Mouse (Mus musculus) heart, postnatal 0 days (tissue): Measurements from ENCODE around the gene Zfp940. TPM values are rescaled to one million over a fixed set of nuclear protein-coding genes. Genes with fewer than 3 reads are reported as not detected.

Experiments
- ATAC-seq: fragments of 200-750 bp; cut with Nextera tagmentation; 2 replicates; pipeline ENCODE4 v1.8.0; 2017; ENCODE audit warnings: low read depth, moderate number of reproducible peaks, moderate library complexity; ENCODE audit not compliant: insufficient read depth
- DNase-seq: peaks from one replicate; pipeline ENCODE4 v3.0.0-alpha.2; 2016; ENCODE audit warnings: low spot score
- H3K27ac ChIP-seq: fragments of 300-500 bp; sonication (generic); 2 replicates; pipeline ENCODE4 v1.5.1; 2014; ENCODE audit warnings: low read depth, mild to moderate bottlenecking
- H3K27me3 ChIP-seq: fragments of 300-500 bp; sonication (generic); 2 replicates; pipeline ENCODE4 v1.6.1; 2014; ENCODE audit warnings: low read length, mixed read lengths; ENCODE audit not compliant: control insufficient read depth, insufficient read depth
- H3K36me3 ChIP-seq: fragments of 300-500 bp; sonication (generic); replicated peaks from 2 replicates; pipeline ENCODE4 v1.6.1; 2014; ENCODE audit warnings: low read length, mixed read lengths; ENCODE audit not compliant: control insufficient read depth, insufficient read depth
- H3K4me1 ChIP-seq: fragments of 300-500 bp; sonication (generic); 2 replicates; pipeline ENCODE4 v1.6.1; 2014; ENCODE audit warnings: antibody characterized with exemption; ENCODE audit not compliant: control insufficient read depth, insufficient read depth
- H3K4me2 ChIP-seq: fragments of 300-500 bp; sonication (generic); 2 replicates; pipeline ENCODE4 v1.6.1; 2014; ENCODE audit warnings: low read depth, mild to moderate bottlenecking, low read length, moderate library complexity
- H3K4me3 ChIP-seq: fragments of 300-500 bp; sonication (generic); 2 replicates; pipeline ENCODE4 v1.5.1; 2014; ENCODE audit warnings: low read depth, low read length
- H3K9ac ChIP-seq: fragments of 300-500 bp; sonication (generic); replicated peaks from 2 replicates; pipeline ENCODE4 v1.6.1; 2014; ENCODE audit warnings: low read depth, low read length, mixed read lengths
- H3K9me3 ChIP-seq: fragments of 300-500 bp; sonication (generic); replicated peaks from 2 replicates; pipeline ENCODE4 v1.6.1; 2016; ENCODE audit warnings: low read length; ENCODE audit not compliant: control insufficient read depth
- CTCF ChIP-seq: IDR thresholded peaks from 2 replicates; pipeline ENCODE4 v1.5.1; 2016; ENCODE audit warnings: antibody characterized with exemption, control low read depth, low read depth
- EP300 ChIP-seq: IDR thresholded peaks from 2 replicates; pipeline ENCODE4 v1.6.1; 2016; ENCODE audit warnings: antibody characterized with exemption, low read depth
- WGBS: fragments of 180-500 bp; shearing (Covaris S2); extraction: QIAGEN DNeasy Blood & Tissue Kit; methylation state at CpG from one replicate; pipeline ENCODE4 v1.1.7; 2014; 5-methylcytosine and 5-hydroxymethylcytosine counted together
- polyA plus RNA-seq: library from polyadenylated mRNA; unstranded; fragments of >200 nt; fragmentation: Nextera tagmentation; extraction: Ambion mirVana; gene quantifications from 2 replicates; pipeline ENCODE4 v1.2.1, GENCODE M21; 2015
- total RNA-seq: library from RNA; depleted of rRNA; stranded (reverse); fragments of >200 nt; gene quantifications from 2 replicates; pipeline ENCODE4 v1.2.3, GENCODE M21; 2014; ENCODE audit warnings: low replicate concordance

Zfp940 gene
- total and polyA plus RNA-seq, 2 experiments from 2014 or later, result 0.55 to 2.7 TPM

- H3K4me1 ChIP-seq, result no peaks in the 10 kb centered on the region
- no peak for DNase-seq
- no peaks in the 10 kb centered on the region for H3K27me3 ChIP-seq
- WGBS, result 97% methylated on average over 1 of the region's 1 CpGs
- H3K4me2 ChIP-seq, result no peak overlapping the region
- no peaks in the 10 kb centered on the region for H3K9me3 ChIP-seq
- H3K9ac ChIP-seq, result no peak overlapping the region
- no peak for ATAC-seq
- H3K27ac ChIP-seq, result no peak overlapping the region
- H3K4me3 ChIP-seq, result no peak overlapping the region
- TF ChIP-seq CTCF, result no peak
- no peak for TF ChIP-seq EP300
- H3K36me3 ChIP-seq, result no peaks in the 10 kb centered on the region
Measured at GRCm38 (mm10) chr7:29842105-29842504, 11.4 kb downstream of the Zfp940 start.

GRCm38 (mm10) chr7:29839256-29839655, 14.2 kb downstream of the Zfp940 start:
- DNase-seq (no peak), ATAC-seq (no peak)
- no peak overlapping the region for H3K4me3 ChIP-seq
- H3K9ac ChIP-seq, result no peak overlapping the region
- TF ChIP-seq EP300 (no peak), CTCF (no peak)
- H3K9me3 ChIP-seq, result no peaks in the 10 kb centered on the region
- no peak overlapping the region for H3K27ac ChIP-seq
- no peak overlapping the region for H3K4me2 ChIP-seq
- 60% methylated on average over 3 of the region's 3 CpGs for WGBS
- H3K4me1 ChIP-seq, result no peaks in the 10 kb centered on the region
- no peaks in the 10 kb centered on the region for H3K27me3 ChIP-seq
- H3K36me3 ChIP-seq, result no peaks in the 10 kb centered on the region

- 87% methylated on average over 1 of the region's 1 CpGs for WGBS
Measured at GRCm38 (mm10) chr7:29836816-29837215, 16.7 kb downstream of the Zfp940 start.

GRCm38 (mm10) chr7:29829804-29830203, 23.7 kb downstream of the Zfp940 start:
- Histone ChIP-seq H3K4me1 (no peaks in the 10 kb centered on the region), H3K27ac (no peak overlapping the region), H3K36me3 (peaks cover 69% of the 10 kb centered on the region), H3K4me3 (no peak overlapping the region), H3K9ac (no peak overlapping the region), H3K4me2 (no peak overlapping the region), H3K27me3 (no peaks in the 10 kb centered on the region), H3K9me3 (peaks cover 10% of the 10 kb centered on the region; the same call in 1 of the 2 replicates)
- 94% methylated on average over 12 of the region's 12 CpGs for WGBS
- no peak for DNase-seq
- no peak for ATAC-seq
- no peak for TF ChIP-seq CTCF

More at GRCm38 (mm10) chr7:29836816-29837215, 16.7 kb downstream of the Zfp940 start:
- Histone ChIP-seq H3K36me3 (peaks cover 9% of the 10 kb centered on the region), H3K9me3 (no peaks in the 10 kb centered on the region), H3K9ac (no peak overlapping the region), H3K4me2 (no peak overlapping the region), H3K4me1 (no peaks in the 10 kb centered on the region), H3K4me3 (no peak overlapping the region), H3K27ac (no peak overlapping the region), H3K27me3 (no peaks in the 10 kb centered on the region)
- no peak for TF ChIP-seq CTCF
- no peak for TF ChIP-seq EP300
- DNase-seq (no peak), ATAC-seq (no peak)

GRCm38 (mm10) chr7:29828001-29828400, 25.5 kb downstream of the Zfp940 start:
- 87% methylated on average over 12 of the region's 12 CpGs for WGBS
- no peak for TF ChIP-seq EP300
- no peak for TF ChIP-seq CTCF
- no peaks in the 10 kb centered on the region for H3K27me3 ChIP-seq
- ATAC-seq (no peak), DNase-seq (no peak)
- no peak overlapping the region for H3K27ac ChIP-seq
- H3K4me2 ChIP-seq, result no peak overlapping the region
- H3K4me3 ChIP-seq, result no peak overlapping the region
- no peak overlapping the region for H3K9ac ChIP-seq
- H3K9me3 ChIP-seq, result peaks cover 10% of the 10 kb centered on the region; the same call in 1 of the 2 replicates
- H3K4me1 ChIP-seq, result no peaks in the 10 kb centered on the region
- peaks cover 79% of the 10 kb centered on the region for H3K36me3 ChIP-seq

GRCm38 (mm10) chr7:29818619-29819254, 34.7 kb downstream of the Zfp940 start:
- Histone ChIP-seq H3K9me3 (no peaks in the 10 kb centered on the region), H3K36me3 (peaks cover 20% of the 10 kb centered on the region), H3K9ac (peak overlapping the region; percentile 71), H3K27ac (peak overlapping the region; percentile 89), H3K4me2 (peak overlapping the region; percentile 72), H3K4me1 (peaks cover 17% of the 10 kb centered on the region), H3K4me3 (peak overlapping the region; percentile 71), H3K27me3 (no peaks in the 10 kb centered on the region)
- peak; percentile 92 for DNase-seq
- 3% methylated on average over 12 of the region's 12 CpGs for WGBS
- TF ChIP-seq EP300 (no peak), CTCF (no peak)
- ATAC-seq, result peak; percentile 78
